Mouse (Mus musculus) bone marrow, adult 2 months (tissue): ENCODE results near the gene Tmem87a.

ENCODE experiments used
- CTCF ChIP-seq: fragments of 200-500 bp; IDR thresholded peaks from 2 replicates; pipeline ENCODE4 v1.5.1; 2011; ENCODE audit warnings: low read length, control low read depth; ENCODE audit not compliant: control insufficient read depth, insufficient read depth
- POLR2A ChIP-seq: fragments of 200-500 bp; IDR thresholded peaks from 2 replicates; pipeline ENCODE4 v1.6.1; 2011; ENCODE audit warnings: low read depth, mild to moderate bottlenecking, control low read depth, low read length, borderline replicate concordance; ENCODE audit not compliant: control insufficient read depth

- TF ChIP-seq POLR2A, result no peak
- no peak for TF ChIP-seq CTCF
These were observed 89.4 kb downstream of the Tmem87a start for GRCm38 (mm10) chr2:120314487-120314886.
